Mouse (Mus musculus) MEL-GATA-1-ER (cell line): ENCODE results near the gene Myo9b.
"Not testable (repeated sequence)": the region's sequence is repeated elsewhere in the genome, so short reads cannot be mapped to it uniquely, and the experiment has no call there.

Experiments
- DNase-seq: peaks from one replicate; pipeline ENCODE4 v3.0.0-alpha.2; 2012; ENCODE audit warnings: low read depth; ENCODE audit errors: extremely low read depth

The Myo9b gene

GRCm38 (mm10) chr8:71272286-71273150 is at the start of gene Myo9b, which contains the start of gene Haus8:
Myo9b (plus strand) TSS chr8:71272714.
Haus8 (minus strand) TSS chr8:71272934.
- peak; percentile 96 for DNase-seq

DNA sequence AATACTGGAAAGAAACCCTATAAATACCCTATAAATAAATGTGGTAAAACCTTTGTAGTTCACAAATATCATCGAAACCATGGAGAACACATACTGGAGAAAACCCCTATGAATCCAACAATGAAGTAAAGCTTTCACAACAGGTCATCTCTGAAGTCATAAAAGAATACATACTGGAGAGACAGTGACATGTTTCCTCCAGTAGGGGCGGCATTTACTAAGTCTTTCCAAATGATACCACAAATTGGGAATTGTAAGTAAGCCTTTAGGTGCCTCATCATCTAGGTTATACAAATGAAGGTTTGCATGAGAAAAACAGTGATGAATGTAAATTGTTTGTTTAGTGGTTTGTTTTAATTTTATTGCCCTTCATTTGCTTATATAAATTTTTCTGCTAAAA is 48.0 kb upstream of the Myo9b start:
- DNase-seq = no peak

GRCm38 (mm10) chr8:71242757-71243156 is 29.8 kb upstream of the Myo9b start:
- DNase-seq = no peak

- no peak for DNase-seq
Observed at GRCm38 (mm10) chr8:71248203-71248602, 24.3 kb upstream of the Myo9b start.

DNA sequence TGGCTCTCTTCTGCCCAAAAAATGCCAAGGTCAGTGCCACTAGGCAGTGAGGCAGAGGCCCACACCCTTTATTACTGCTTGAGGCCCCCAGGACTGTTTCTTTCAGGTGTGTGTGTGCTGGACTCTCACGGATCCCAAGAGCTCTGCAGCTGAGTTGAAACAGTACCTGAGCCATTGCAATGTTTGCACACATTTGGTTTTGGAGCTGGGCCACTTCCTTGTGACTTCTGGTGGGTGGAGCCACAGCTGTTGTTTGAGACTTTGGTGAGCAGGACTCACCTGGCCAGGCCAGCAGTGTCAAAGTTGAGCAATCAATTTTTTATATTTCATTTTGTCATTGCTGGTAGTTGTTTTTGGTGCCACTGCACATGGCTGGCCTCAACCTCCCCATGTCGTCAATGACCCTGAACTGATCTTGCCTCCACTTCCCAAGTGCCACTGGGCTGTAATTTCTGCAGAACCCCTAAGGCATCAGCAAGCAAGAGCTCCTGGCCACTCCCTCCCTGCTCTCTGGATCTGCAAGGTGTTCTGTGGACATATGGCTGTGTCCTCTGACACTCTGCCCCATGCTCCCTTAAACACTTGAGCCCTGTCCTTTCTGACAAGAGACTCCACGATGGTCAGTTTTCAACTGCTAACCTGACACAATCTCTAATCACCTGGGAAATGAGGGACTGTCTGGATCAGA is 15.8 kb upstream of the Myo9b start:
- DNase-seq = no peak

- no peak for DNase-seq
Observed at GRCm38 (mm10) chr8:71261234-71261633, 11.3 kb upstream of the Myo9b start.

GRCm38 (mm10) chr8:71267690-71268089 is 4.8 kb upstream of the Myo9b start:
- DNase-seq = no peak

GRCm38 (mm10) chr8:71268286-71268685 is 4.2 kb upstream of the Myo9b start:
- DNase-seq = not testable (repeated sequence)

- peak; percentile 22 for DNase-seq
Observed at GRCm38 (mm10) chr8:71271630-71272029, 884 bp upstream of the Myo9b start.

DNA sequence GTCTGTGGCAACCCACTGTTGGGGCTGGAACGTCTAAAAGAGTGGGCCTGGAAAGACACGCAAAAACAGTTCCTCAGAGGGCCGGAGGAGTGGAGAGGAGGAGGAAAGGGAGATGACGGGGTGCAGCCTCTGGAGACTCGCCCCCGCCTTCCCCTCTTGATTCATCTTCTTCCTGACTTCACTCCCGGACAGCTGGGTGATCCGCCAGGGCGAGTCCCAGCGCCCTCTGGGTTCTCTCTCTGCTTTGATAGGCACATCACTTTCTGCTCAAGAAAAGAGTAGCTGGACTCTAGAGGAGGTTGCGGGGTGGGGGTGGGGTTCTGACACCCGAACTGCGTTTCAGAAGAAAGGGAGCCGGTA is 617 bp downstream of the Myo9b start:
- peak; percentile 49 for DNase-seq

DNA sequence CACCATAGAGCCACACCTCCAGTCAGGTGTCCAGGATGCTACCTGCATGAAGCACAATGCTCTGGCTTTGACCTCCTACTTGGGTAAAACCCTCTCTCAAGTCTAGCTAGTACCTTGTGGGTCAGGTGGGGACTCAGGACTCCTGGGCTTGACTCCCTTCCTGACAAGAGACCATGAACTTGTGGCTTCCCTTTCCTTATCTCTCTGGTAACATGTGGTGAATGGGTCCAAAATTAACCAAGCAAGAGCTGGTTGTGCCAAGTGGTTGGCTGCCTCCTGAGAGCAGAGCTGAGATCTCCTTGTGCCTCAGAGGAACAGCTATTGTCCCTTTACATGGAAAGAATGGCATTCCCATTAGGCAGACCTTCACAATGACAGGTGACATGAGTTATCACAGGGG is 2.0 kb downstream of the Myo9b start:
- peak; percentile 84 for DNase-seq

DNA sequence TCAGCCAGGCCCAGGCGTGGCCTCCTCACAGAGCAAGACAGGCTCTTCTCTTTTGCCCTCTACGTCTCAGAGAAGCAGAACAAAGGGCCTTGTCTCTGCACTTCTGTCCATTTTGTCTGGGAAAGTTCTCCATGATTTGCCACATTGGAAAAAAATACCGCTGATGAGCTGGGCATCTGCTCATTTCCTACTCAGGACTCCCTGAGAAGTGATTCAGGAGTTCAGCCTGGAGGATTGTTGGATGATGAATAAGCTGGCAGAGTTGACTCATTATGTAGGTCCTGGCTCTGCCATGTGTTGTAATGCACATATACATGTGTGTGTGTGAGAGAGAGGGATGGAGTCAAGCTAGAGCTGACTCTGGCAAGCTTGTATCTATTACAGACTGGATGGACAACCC is 3.7 kb downstream of the Myo9b start:
- no peak for DNase-seq

GRCm38 (mm10) chr8:71279409-71279808 is 6.9 kb downstream of the Myo9b start:
- DNase-seq = not testable (repeated sequence)

- not testable (repeated sequence) for DNase-seq
Observed at GRCm38 (mm10) chr8:71281731-71282130, 9.2 kb downstream of the Myo9b start.

- no peak for DNase-seq
Observed at GRCm38 (mm10) chr8:71282621-71283020, 10.1 kb downstream of the Myo9b start.

DNA sequence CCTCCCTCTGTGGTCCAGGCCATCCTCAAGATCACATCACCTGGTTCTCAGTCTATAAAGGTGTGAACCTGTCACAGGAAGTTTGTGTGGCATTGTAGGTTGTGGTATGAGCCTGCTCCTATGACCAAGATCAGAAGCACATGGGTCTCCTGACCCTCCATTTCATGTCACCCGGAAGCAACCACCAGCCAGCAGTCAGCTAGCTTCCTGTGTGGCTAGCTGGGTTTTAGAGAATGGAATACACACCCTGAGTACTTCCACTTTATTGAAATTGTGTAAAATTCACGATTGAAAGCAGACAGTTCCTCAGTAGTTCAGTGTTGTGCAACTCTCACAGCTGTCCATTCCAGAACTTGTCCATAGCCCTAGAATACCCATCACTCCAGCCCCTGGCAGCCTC is 13.7 kb downstream of the Myo9b start:
- not testable (repeated sequence) for DNase-seq

GRCm38 (mm10) chr8:71288441-71288949 is 16.0 kb downstream of the Myo9b start:
- DNase-seq = no peak

- no peak for DNase-seq
Observed at GRCm38 (mm10) chr8:71289098-71289497, 16.6 kb downstream of the Myo9b start.

GRCm38 (mm10) chr8:71290211-71290610 is 17.7 kb downstream of the Myo9b start:
- DNase-seq = no peak

GRCm38 (mm10) chr8:71290911-71291310 is 18.4 kb downstream of the Myo9b start:
- DNase-seq = no peak

GRCm38 (mm10) chr8:71291351-71291750 is 18.8 kb downstream of the Myo9b start:
- no peak for DNase-seq

DNA sequence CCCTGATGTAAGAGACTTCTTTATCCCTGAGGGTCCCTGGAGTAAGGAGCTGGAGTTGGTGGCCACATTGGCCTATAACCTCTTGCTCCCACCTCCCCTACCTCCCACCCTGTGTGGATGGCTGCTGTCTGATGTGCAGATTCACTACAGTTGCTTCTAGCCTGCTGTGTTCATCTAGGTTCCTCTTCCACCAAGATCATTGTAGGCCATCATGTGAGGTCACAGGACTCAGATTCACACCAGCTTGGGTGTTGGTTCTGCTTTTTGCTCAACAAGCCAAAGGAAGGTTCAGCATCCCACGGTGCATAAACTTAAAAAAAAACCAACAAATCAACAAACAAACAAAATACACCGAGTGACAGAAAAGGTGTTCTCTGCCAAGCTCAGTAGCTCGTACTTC is 21.4 kb downstream of the Myo9b start:
- DNase-seq = not testable (repeated sequence)
